In the genomic region with DNA sequence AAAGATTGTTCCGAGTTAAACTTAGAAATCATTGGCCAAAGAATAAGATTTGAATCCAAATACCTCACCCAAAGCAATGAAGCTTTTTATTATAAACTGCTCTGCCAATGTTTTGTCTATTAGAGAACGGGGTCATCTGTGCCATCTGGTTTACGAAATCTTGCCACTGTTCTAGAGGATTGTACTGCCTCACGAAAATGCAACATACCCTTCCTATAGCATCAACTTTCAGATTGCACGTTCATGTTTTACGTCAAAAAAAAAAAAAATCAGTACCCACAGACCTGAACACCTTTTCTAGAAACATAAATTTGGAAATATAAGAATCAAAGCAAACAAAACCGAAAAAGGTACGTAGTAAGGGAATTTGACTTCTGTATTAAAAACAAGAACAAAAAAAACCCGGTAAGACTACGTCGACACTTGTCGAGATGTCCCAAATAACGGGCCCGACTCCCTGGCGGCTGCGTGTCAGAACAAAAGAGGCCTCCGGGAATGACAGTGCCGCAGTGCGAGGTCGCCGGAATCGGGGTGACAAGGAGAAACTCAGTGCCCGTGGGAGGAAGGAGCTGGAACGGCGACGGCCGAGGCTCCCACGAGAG, we compare ENCODE assay signal across 8 mouse cellular contexts. TPM values are rescaled to one million over a fixed set of nuclear protein-coding genes. Genes with fewer than 3 reads are reported as not detected.
A peak's percentile ranks its signal among the peaks of the same experiment; 100 is the strongest.
DNase-seq lines count a peak whose midpoint lies in the region; ATAC-seq and TF ChIP-seq lines count a peak whose summit lies in the region.

No protein-coding gene starts in this region.

- TF ChIP-seq CTCF in heart, adult 2 months (IDR thresholded peaks at IDR 0.05): peak; percentile 12; the same call in 1 of the 2 replicates

- no peaks in the 10 kb centered on the region for H3K27me3 ChIP-seq in heart, adult 2 months (ENCODE audit: control insufficient read depth, insufficient read depth, low read length)
- 0 out of 2 replicates have a peak, but pooled peaks cover 2% of the 10 kb centered on the region for H3K27me3 ChIP-seq in embryonic facial prominence, embryonic 13.5 days
- no peaks in the 10 kb centered on the region for H3K27me3 ChIP-seq in limb, embryonic 15.5 days

- intact Hi-C loops in heart, adult 2 months (cut with DNase I): loop anchor here (2.0 kb wide), 1 partner anchor 45 kb away; the partner anchor contains the start of gene Hsf2
- intact Hi-C loops in heart, postnatal 25 days (cut with DNase I): loop anchor here (2.0 kb wide), 1 partner anchor 45 kb away; the partner anchor contains the start of gene Hsf2
- intact Hi-C loops in left cerebral cortex, postnatal 10 days (cut with DNase I): loop anchor here (5.0 to 10.0 kb wide), 2 partner anchors 44 to 213 kb away; partner anchors contain the start of gene Hsf2

- peaks cover 41% of the 10 kb centered on the region for H3K36me3 ChIP-seq in heart, adult 2 months (ENCODE audit: control insufficient read depth, insufficient read depth, low read length)
- peaks cover 9% of the 10 kb centered on the region for H3K36me3 ChIP-seq in embryonic facial prominence, embryonic 13.5 days
- peaks cover 9% of the 10 kb centered on the region for H3K36me3 ChIP-seq in limb, embryonic 15.5 days

- 1% methylated on average over 28 of the region's 28 CpGs for WGBS in heart, adult 2 months
- WGBS in embryonic facial prominence, embryonic 13.5 days: 3% methylated on average over 28 of the region's 28 CpGs
- 3% methylated on average over 28 of the region's 28 CpGs for WGBS in limb, embryonic 15.5 days

- no peak for DNase-seq in heart, adult 2 months
- DNase-seq in heart, postnatal 25 days (ENCODE audit: low spot score): no peak
- peak; percentile 59 for DNase-seq in 416B (ENCODE audit: low read depth)
- DNase-seq in yolk sac, embryonic 10.5 days (ENCODE audit: low spot score): no peak
- DNase-seq in left cerebral cortex, postnatal 10 days (ENCODE audit: extremely low spot score in 1 of 2, low spot score in 2 of 2): no peak
- DNase-seq in gastrocnemius, adult 8-10 months (ENCODE audit: low spot score in 2 of 2): no peak

- no peak for TF ChIP-seq EP300 in heart, adult 2 months (IDR thresholded peaks at IDR 0.05; ENCODE audit: insufficient read depth, low read depth, low read length)

- ATAC-seq in embryonic facial prominence, embryonic 13.5 days (ENCODE audit: insufficient number of reproducible peaks, insufficient read depth, low FRiP score, low TSS enrichment, low read depth): no peak; the same call in 1 of the 2 replicates
- no peak for ATAC-seq in limb, embryonic 15.5 days (ENCODE audit: insufficient number of reproducible peaks, low FRiP score, low TSS enrichment, low read depth)

- no peaks in the 10 kb centered on the region for H3K9me3 ChIP-seq in embryonic facial prominence, embryonic 13.5 days
- H3K9me3 ChIP-seq in limb, embryonic 15.5 days: no peaks in the 10 kb centered on the region

- no peak for TF ChIP-seq POLR2A in heart, adult 2 months (IDR thresholded peaks at IDR 0.05; ENCODE audit: insufficient read depth, low read depth, low read length)

- H3K9ac ChIP-seq in heart, adult 2 months (ENCODE audit: low read depth, low read length): peak overlapping the region; percentile 96
- peak overlapping the region; percentile 92 for H3K9ac ChIP-seq in embryonic facial prominence, embryonic 13.5 days
- peak overlapping the region; percentile 76 for H3K9ac ChIP-seq in limb, embryonic 15.5 days

- H3K27ac ChIP-seq in heart, adult 2 months: peak overlapping the region; percentile 98
- H3K27ac ChIP-seq in embryonic facial prominence, embryonic 13.5 days: peak overlapping the region; percentile 95
- peak overlapping the region; percentile 96 for H3K27ac ChIP-seq in limb, embryonic 15.5 days

- H3K4me2 ChIP-seq in embryonic facial prominence, embryonic 13.5 days: peak overlapping the region; percentile 69
- H3K4me2 ChIP-seq in limb, embryonic 15.5 days: peak overlapping the region; percentile 48

- H3K4me1 ChIP-seq in heart, adult 2 months (ENCODE audit: control insufficient read depth, insufficient read depth, low read length): peaks cover 6% of the 10 kb centered on the region
- peaks cover 17% of the 10 kb centered on the region for H3K4me1 ChIP-seq in embryonic facial prominence, embryonic 13.5 days
- peaks cover 10% of the 10 kb centered on the region; the same call in 1 of the 2 replicates for H3K4me1 ChIP-seq in limb, embryonic 15.5 days

- peaks cover 6% of the 10 kb centered on the region; the same call in 1 of the 2 replicates for H3K79me2 ChIP-seq in heart, adult 2 months (replicated peaks; ENCODE audit: control insufficient read depth, insufficient read depth, low read length)

- peak overlapping the region; percentile 92 for H3K4me3 ChIP-seq in heart, adult 2 months
- peak overlapping the region; percentile 89 for H3K4me3 ChIP-seq in embryonic facial prominence, embryonic 13.5 days
- H3K4me3 ChIP-seq in limb, embryonic 15.5 days: peak overlapping the region; percentile 86

RNA-seq across cellular contexts. Expression of gene Serinc1, which starts 0.6 kb away (rescaled TPM):
- total RNA-seq in heart, adult 2 months (2021): 100 to 1,000 TPM; 271 to 315 TPM
- polyA plus RNA-seq in heart, adult 2 months (2012; rRNA removed): 88.0 and 170 TPM in 2 replicates
- 100 to 1,000 TPM; 237 to 296 TPM for total RNA-seq in heart, postnatal 25 days (2021)
- 159 and 172 TPM in 2 replicates for polyA plus RNA-seq in embryonic facial prominence, embryonic 13.5 days (2015; fragmentation: Nextera tagmentation; extraction: Ambion mirVana)
- polyA plus RNA-seq in limb, embryonic 15.5 days (2015; fragmentation: Nextera tagmentation; extraction: Ambion mirVana): 147 and 155 TPM in 2 replicates
- total RNA-seq in left cerebral cortex, postnatal 10 days (2021): 100 to 1,000 TPM; 926 to 943 TPM
- 100 to 1,000 TPM; 182 to 214 (median 201) TPM for total RNA-seq in gastrocnemius, adult 8-10 months (2022)

RNA-seq across cellular contexts. Expression of gene Hsf2, which starts 45.5 kb away (rescaled TPM):
- total RNA-seq in heart, adult 2 months (2021): 10 to 100 TPM; 13.4 to 15.6 TPM
- 4.4 and 11.9 TPM in 2 replicates for polyA plus RNA-seq in heart, adult 2 months (2012; rRNA removed)
- 10 to 100 TPM; 14.1 to 15.9 TPM for total RNA-seq in heart, postnatal 25 days (2021)
- 42.9 and 44.0 TPM in 2 replicates for polyA plus RNA-seq in embryonic facial prominence, embryonic 13.5 days (2015; fragmentation: Nextera tagmentation; extraction: Ambion mirVana)
- polyA plus RNA-seq in limb, embryonic 15.5 days (2015; fragmentation: Nextera tagmentation; extraction: Ambion mirVana): 22.4 and 23.2 TPM in 2 replicates
- total RNA-seq in left cerebral cortex, postnatal 10 days (2021): 10 to 100 TPM; 35.4 to 36.2 TPM
- 10 to 100 TPM; 19.8 to 26.9 (median 22.5) TPM for total RNA-seq in gastrocnemius, adult 8-10 months (2022)
